Mouse (Mus musculus): ENCODE measurements around the gene Klrb1b. TPM values are rescaled to one million over a fixed set of nuclear protein-coding genes. Genes with fewer than 3 reads are reported as not detected.

Klrb1b gene
- polyA plus RNA-seq, 1 experiment, result not detected

DNA sequence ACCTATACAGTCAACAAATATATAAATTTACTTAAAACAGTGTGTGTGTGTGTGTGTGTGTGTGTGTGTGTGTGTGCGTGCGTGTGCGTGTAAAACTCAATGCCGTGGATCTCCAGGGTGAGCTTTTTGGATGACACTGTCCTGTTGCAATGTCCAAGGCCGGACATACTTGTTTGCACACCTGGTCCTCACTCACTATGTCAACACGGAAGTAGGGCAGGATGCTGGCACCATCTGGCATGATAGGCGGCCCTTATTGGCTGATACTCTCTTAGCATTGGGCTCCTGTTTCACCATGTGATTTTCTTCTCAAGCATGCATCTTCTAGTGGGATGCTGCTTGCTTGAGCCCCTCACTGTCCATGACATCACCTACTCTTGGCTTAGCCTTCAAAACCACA is 13.8 kb upstream of the Klrb1b start:
- TF ChIP-seq POLR2A (IDR thresholded peaks at IDR 0.05; ENCODE audit: control insufficient read depth, low read depth, low read length) (no peak), CTCF (IDR thresholded peaks at IDR 0.05; ENCODE audit: control insufficient read depth, insufficient read depth, insufficient replicate concordance, low read depth, low read length) (no peak)
- H3K4me3 ChIP-seq (ENCODE audit: control insufficient read depth, low read depth, low read length), result peak overlapping the region; percentile 96
- no peaks in the 10 kb centered on the region for H3K36me3 ChIP-seq (ENCODE audit: control insufficient read depth, insufficient read depth, low read length)
- no peak overlapping the region for H3K27ac ChIP-seq (ENCODE audit: control insufficient read depth, insufficient read depth, low read depth, low read length)
- peaks cover 21% of the 10 kb centered on the region for H3K4me1 ChIP-seq (ENCODE audit: control insufficient read depth, insufficient read depth, low read length)
- H3K27me3 ChIP-seq (ENCODE audit: control insufficient read depth, insufficient read depth, low read length), result no peaks in the 10 kb centered on the region

- no peaks in the 10 kb centered on the region for H3K27me3 ChIP-seq (ENCODE audit: control insufficient read depth, insufficient read depth, low read length)
- H3K36me3 ChIP-seq (ENCODE audit: control insufficient read depth, insufficient read depth, low read length), result no peaks in the 10 kb centered on the region
- peaks cover 21% of the 10 kb centered on the region for H3K4me1 ChIP-seq (ENCODE audit: control insufficient read depth, insufficient read depth, low read length)
- H3K4me3 ChIP-seq (ENCODE audit: control insufficient read depth, low read depth, low read length), result peak overlapping the region; percentile 96
- TF ChIP-seq POLR2A (IDR thresholded peaks at IDR 0.05; ENCODE audit: control insufficient read depth, low read depth, low read length) (0 out of 2 replicates have a peak, but pooled peaks have one; percentile 40), CTCF (IDR thresholded peaks at IDR 0.05; ENCODE audit: control insufficient read depth, insufficient read depth, insufficient replicate concordance, low read depth, low read length) (peak; percentile 77; the same call in 1 of the 2 replicates)
- peak overlapping the region; percentile 87 for H3K27ac ChIP-seq (ENCODE audit: control insufficient read depth, insufficient read depth, low read depth, low read length)
Observed at GRCm38 (mm10) chr6:128839266-128839771, 13.2 kb upstream of the Klrb1b start.

DNA sequence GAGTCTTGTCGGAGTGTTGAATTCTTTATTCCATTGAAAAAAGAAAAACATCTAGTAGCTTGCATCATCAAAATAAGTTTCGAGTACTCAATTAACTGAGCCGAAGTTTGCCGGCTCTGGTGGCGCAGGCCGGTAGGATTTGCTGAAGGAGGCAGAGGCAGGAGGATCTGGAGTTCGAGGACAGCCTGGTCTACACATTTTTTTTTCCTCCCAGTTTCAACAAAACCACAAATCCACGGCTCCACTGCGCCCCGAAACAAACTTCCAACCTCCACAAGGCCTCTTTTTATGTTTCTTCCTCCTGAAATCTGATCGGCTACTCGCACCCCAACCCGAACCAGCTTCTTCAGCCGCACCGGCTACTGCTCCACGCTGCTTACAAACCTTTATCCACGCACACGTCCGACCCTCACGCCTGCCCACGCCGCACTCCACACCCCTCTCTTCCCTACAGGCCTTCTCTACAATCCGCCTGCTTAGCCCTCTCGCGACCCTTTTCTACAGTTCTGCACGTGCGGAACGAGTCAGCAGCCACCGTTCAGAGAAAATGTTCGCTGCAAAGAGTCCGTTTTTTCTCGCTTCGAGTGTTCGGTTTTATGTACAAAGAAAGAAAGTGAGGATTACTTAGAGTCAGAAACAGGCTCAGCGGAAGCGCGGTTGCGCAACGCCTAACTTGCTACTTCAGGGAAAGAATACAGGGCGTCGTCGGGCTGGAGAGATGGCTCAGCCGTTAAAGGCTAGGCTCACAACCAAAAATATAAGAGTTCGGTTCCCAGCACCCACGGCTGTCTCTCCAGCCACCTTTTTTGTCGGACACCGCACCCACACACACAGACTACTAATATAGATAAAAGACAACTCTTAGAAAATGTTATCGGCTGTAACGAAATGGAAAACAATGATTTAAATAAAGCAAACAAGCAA is 12.5 kb upstream of the Klrb1b start:
- no peak for TF ChIP-seq POLR2A (IDR thresholded peaks at IDR 0.05; ENCODE audit: control insufficient read depth, low read depth, low read length)
- no peak for TF ChIP-seq CTCF (IDR thresholded peaks at IDR 0.05; ENCODE audit: control insufficient read depth, insufficient read depth, insufficient replicate concordance, low read depth, low read length)
- Histone ChIP-seq H3K4me3 (ENCODE audit: control insufficient read depth, low read depth, low read length) (peak overlapping the region; percentile 96), H3K27ac (ENCODE audit: control insufficient read depth, insufficient read depth, low read depth, low read length) (peak overlapping the region; percentile 87), H3K36me3 (ENCODE audit: control insufficient read depth, insufficient read depth, low read length) (no peaks in the 10 kb centered on the region), H3K4me1 (ENCODE audit: control insufficient read depth, insufficient read depth, low read length) (peaks cover 16% of the 10 kb centered on the region), H3K27me3 (ENCODE audit: control insufficient read depth, insufficient read depth, low read length) (no peaks in the 10 kb centered on the region)

- peak overlapping the region; percentile 96 for H3K4me3 ChIP-seq (ENCODE audit: control insufficient read depth, low read depth, low read length)
- no peaks in the 10 kb centered on the region for H3K36me3 ChIP-seq (ENCODE audit: control insufficient read depth, insufficient read depth, low read length)
- H3K27ac ChIP-seq (ENCODE audit: control insufficient read depth, insufficient read depth, low read depth, low read length), result peak overlapping the region; percentile 32; the same call in 1 of the 2 replicates
- peaks cover 12% of the 10 kb centered on the region for H3K4me1 ChIP-seq (ENCODE audit: control insufficient read depth, insufficient read depth, low read length)
- TF ChIP-seq POLR2A (IDR thresholded peaks at IDR 0.05; ENCODE audit: control insufficient read depth, low read depth, low read length) (no peak), CTCF (IDR thresholded peaks at IDR 0.05; ENCODE audit: control insufficient read depth, insufficient read depth, insufficient replicate concordance, low read depth, low read length) (no peak)
- no peaks in the 10 kb centered on the region for H3K27me3 ChIP-seq (ENCODE audit: control insufficient read depth, insufficient read depth, low read length)
Observed at GRCm38 (mm10) chr6:128837454-128838341, 11.6 kb upstream of the Klrb1b start.

GRCm38 (mm10) chr6:128836955-128837334 is 10.8 kb upstream of the Klrb1b start:
- no peak overlapping the region for H3K27ac ChIP-seq (ENCODE audit: control insufficient read depth, insufficient read depth, low read depth, low read length)

GRCm38 (mm10) chr6:128836191-128836954 is 10.2 kb upstream of the Klrb1b start:
- TF ChIP-seq POLR2A (IDR thresholded peaks at IDR 0.05; ENCODE audit: control insufficient read depth, low read depth, low read length) (no peak), CTCF (IDR thresholded peaks at IDR 0.05; ENCODE audit: control insufficient read depth, insufficient read depth, insufficient replicate concordance, low read depth, low read length) (no peak)
- Histone ChIP-seq H3K4me1 (ENCODE audit: control insufficient read depth, insufficient read depth, low read length) (peaks cover 8% of the 10 kb centered on the region), H3K27ac (ENCODE audit: control insufficient read depth, insufficient read depth, low read depth, low read length) (no peak overlapping the region), H3K36me3 (ENCODE audit: control insufficient read depth, insufficient read depth, low read length) (no peaks in the 10 kb centered on the region), H3K27me3 (ENCODE audit: control insufficient read depth, insufficient read depth, low read length) (no peaks in the 10 kb centered on the region), H3K4me3 (ENCODE audit: control insufficient read depth, low read depth, low read length) (no peak overlapping the region)

More at GRCm38 (mm10) chr6:128836955-128837334, 10.8 kb upstream of the Klrb1b start:
- Histone ChIP-seq H3K36me3 (ENCODE audit: control insufficient read depth, insufficient read depth, low read length) (no peaks in the 10 kb centered on the region), H3K27me3 (ENCODE audit: control insufficient read depth, insufficient read depth, low read length) (no peaks in the 10 kb centered on the region), H3K4me1 (ENCODE audit: control insufficient read depth, insufficient read depth, low read length) (peaks cover 8% of the 10 kb centered on the region), H3K4me3 (ENCODE audit: control insufficient read depth, low read depth, low read length) (no peak overlapping the region)
- TF ChIP-seq CTCF (IDR thresholded peaks at IDR 0.05; ENCODE audit: control insufficient read depth, insufficient read depth, insufficient replicate concordance, low read depth, low read length) (no peak), POLR2A (IDR thresholded peaks at IDR 0.05; ENCODE audit: control insufficient read depth, low read depth, low read length) (no peak)
